Comparison of ENCODE assay signal across 17 mouse cellular contexts in genomic region chr6:80704183-80704582, GRCm38 (mm10).
"Had no signal": no experiment of that assay in that cellular context is flagged by ENCODE, and none has a peak within 500 bp of the region (broad histone marks: within the 10 kb centered on the region; RNA-seq: fewer than 3 reads in every experiment).

No protein-coding gene starts in this region.

- H3K27ac ChIP-seq: lung, embryonic 15.5 days; macrophage; midbrain, embryonic 13.5 days; midbrain, embryonic 15.5 days; neural tube, embryonic 12.5 days; stomach, embryonic 15.5 days; stomach, postnatal 0 days had no signal

- ATAC-seq: lung, postnatal 0 days; midbrain, embryonic 13.5 days; midbrain, embryonic 15.5 days had no signal

- H3K9ac ChIP-seq: lung, embryonic 15.5 days; midbrain, embryonic 13.5 days; midbrain, embryonic 15.5 days; neural tube, embryonic 12.5 days; stomach, embryonic 15.5 days had no signal

- H3K9me3 ChIP-seq: lung, embryonic 15.5 days; megakaryocyte, embryonic 14.5 days; midbrain, embryonic 13.5 days; midbrain, embryonic 15.5 days; neural tube, embryonic 12.5 days; stomach, embryonic 15.5 days had no signal

- H3K4me3 ChIP-seq: lung, embryonic 15.5 days; megakaryocyte, embryonic 14.5 days; midbrain, embryonic 13.5 days; midbrain, embryonic 15.5 days; neural tube, embryonic 12.5 days; stomach, embryonic 15.5 days had no signal

- H3K4me1 ChIP-seq: lung, embryonic 15.5 days; megakaryocyte, embryonic 14.5 days; midbrain, embryonic 13.5 days; midbrain, embryonic 15.5 days; neural tube, embryonic 12.5 days; stomach, embryonic 15.5 days had no signal

- H3K4me2 ChIP-seq: lung, embryonic 15.5 days; midbrain, embryonic 11.5 days; midbrain, embryonic 13.5 days; midbrain, embryonic 15.5 days; neural tube, embryonic 12.5 days; stomach, embryonic 15.5 days had no signal

- DNase-seq: lung, adult 2 months; lung, postnatal 14 days; lung, postnatal 36 days; right cerebral cortex, postnatal 14 days; thymus, adult 2 months; thymus, postnatal 25 days; thymus, postnatal 4 days had no signal

- H3K36me3 ChIP-seq: lung, embryonic 15.5 days; midbrain, embryonic 13.5 days; midbrain, embryonic 15.5 days; neural tube, embryonic 12.5 days; stomach, embryonic 15.5 days had no signal

- H3K27me3 ChIP-seq: lung, embryonic 15.5 days; megakaryocyte, embryonic 14.5 days; midbrain, embryonic 13.5 days; midbrain, embryonic 15.5 days; neural tube, embryonic 12.5 days; stomach, embryonic 15.5 days had no signal
